Mouse (Mus musculus) liver (tissue): ENCODE data around the gene Parvg.

Source experiments
- DNase-seq: peaks from one replicate; pipeline ENCODE4 v3.0.0-alpha.2; 2020; ENCODE audit warnings: mixed read lengths

Parvg gene

GRCm38 (mm10) chr15:84351915-84352844 is 28.4 kb downstream of the Parvg start:
- DNase-seq = no peak

GRCm38 (mm10) chr15:84355081-84355480 is 31.3 kb downstream of the Parvg start:
- no peak for DNase-seq

- DNase-seq = no peak
Measured at GRCm38 (mm10) chr15:84364746-84365145, 40.9 kb downstream of the Parvg start.

- DNase-seq = no peak
Measured at GRCm38 (mm10) chr15:84365675-84366381, 42.0 kb downstream of the Parvg start.

GRCm38 (mm10) chr15:84366574-84366989 is 42.8 kb downstream of the Parvg start:
- DNase-seq = no peak

GRCm38 (mm10) chr15:84367402-84367801 is 43.6 kb downstream of the Parvg start:
- DNase-seq = no peak

DNA sequence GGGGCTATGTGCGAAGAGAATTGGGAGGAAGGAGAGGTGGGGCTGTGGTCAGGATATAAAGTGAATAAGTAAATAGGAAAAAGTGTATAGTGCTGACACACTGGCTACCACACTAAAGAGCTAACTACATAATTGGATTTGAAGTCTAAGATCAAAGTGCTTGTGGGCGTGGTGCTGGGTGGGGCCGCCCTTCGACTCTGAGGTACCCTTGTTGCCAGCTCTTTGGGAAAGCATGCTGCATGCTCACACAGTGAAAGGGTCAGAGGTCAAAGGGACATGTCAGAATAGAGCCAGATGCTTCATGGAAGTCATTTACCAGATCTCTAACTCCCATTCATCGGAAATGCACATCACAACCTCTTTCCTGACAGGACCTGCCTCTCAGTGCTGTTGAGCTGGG is 49.0 kb downstream of the Parvg start:
- DNase-seq = no peak

DNA sequence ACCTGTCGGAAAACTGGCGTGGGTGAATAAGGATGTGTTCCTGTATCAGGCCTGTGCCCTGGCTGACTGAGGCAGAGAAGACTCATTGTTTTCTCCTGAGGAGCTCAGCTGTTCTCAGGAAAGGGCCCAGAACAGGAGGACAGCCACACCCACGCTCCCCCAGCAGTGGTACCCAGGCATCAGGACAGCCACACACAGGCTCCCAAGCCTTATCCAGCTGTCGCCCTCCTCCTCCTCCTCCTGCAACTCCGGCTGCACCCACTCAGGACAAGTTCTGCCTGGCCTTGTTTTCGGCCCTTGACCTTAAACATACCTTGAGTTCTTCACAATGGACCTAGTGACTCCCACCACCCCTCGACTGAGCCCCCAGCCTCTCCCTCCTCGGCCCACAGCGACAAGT is 54.9 kb downstream of the Parvg start:
- DNase-seq = no peak

GRCm38 (mm10) chr15:84380181-84380580 is 56.4 kb downstream of the Parvg start:
- DNase-seq = no peak

DNA sequence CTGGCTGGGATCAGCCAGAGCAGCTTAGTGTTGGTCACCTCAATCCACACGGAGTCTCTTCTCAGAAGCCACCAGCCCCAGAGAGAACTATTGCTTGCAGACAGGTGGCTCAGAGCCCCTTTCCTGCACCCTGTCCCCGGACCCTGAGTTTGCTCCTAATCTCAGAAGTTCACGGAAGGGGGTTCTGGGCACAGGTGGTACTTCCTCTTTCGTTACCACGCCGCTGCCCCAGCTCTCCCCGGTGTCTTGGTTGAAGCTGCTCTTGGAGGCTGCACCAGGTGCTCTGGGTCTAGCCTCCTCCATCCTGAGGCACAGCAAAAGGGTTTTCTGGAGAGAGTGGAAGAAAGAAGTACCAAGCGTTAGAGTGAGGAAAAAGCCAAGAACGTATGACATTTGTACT is 60.2 kb downstream of the Parvg start:
- no peak for DNase-seq

DNA sequence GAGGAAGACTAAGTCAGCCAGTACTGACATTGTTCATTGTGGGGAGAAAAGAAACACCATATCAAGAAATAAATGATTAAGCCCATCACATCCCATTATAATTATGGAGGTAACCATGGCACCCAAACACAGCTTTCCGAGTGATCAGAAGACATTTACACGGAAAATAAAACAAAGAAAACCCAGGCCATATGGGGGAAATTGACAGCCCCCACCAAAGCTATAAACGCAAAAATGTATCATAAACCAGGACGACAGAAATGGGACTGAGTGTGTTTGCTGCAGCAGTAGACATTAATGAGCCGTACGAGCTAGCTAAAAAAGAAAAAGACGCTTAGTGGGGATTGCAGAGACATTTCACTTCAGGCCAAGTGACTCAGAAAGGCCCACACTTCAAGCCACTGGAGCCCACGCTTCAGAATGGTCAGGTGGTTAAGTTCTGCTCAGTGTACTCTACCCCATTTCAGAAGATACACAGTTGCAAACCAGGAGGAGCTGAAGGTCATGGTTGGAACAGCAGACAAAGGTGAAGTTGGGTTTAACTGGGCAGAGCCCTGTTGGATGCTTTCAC is 62.3 kb downstream of the Parvg start:
- DNase-seq = no peak

- DNase-seq = no peak
Measured at GRCm38 (mm10) chr15:84388698-84389131, 64.9 kb downstream of the Parvg start.

DNA sequence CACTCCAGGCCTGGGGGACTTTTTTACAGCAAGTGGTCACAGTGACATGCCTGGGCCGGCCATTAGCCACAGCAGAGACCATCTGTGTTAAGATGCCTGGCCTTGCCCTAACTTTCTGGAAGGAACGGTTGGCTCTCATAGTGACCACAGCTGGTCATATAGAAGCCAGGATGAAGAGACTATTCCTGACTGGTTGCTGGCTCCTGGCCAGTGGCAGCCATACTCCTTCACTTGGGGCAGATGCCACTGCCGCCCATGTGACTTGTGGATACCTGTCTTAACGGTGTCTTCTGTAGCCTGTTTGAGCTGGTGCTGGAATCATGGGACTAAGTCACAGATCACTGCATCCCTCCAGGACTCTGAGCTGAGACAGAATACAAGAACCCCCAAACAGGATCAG is 68.3 kb downstream of the Parvg start:
- no peak for DNase-seq
